Mouse (Mus musculus): ENCODE results near the gene Inava.

Gene Inava

DNA sequence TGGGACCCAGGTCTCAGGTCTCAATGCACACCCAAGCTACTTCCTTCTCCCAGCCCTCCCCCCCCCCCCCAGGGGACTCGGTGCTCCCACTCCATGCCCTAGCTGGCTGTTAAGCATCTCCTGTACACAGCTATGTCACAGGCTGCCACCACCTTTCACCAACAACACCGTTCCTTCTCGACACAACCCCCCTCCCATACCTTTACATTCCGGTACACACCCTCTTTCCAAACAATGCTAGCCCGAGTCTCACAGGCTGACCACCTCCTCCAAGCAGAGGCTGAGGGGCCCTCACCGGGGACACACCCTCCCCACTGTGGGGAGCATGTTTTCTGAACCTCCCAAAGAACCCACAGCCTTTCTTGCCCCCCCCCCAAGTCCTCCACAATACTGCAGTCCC is 2.5 kb downstream of the Inava start:
- DNase-seq (ENCODE audit: low read depth, low spot score), result peak; percentile 75

DNA sequence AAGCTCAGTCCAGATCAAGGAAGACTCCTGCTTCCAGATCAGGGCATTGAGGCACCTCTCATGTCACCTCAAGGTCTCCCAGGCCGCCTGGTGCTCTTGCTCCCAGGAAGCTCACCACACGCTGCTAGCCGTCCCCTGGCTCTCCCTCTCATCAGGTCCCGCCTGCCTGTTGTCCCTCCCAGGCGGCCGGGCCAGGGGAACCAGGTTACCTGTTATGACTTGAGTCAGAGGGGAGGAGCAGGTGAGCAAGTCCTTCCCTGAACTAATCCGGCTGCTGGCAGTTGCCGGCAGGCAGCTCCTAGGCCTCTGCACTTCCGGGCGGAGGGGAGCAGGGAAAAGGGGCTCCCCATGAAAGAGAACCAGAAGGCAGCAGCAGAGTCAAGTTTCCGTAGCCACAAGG is 3.9 kb downstream of the Inava start:
- no peak for DNase-seq (ENCODE audit: low read depth, low spot score)

DNA sequence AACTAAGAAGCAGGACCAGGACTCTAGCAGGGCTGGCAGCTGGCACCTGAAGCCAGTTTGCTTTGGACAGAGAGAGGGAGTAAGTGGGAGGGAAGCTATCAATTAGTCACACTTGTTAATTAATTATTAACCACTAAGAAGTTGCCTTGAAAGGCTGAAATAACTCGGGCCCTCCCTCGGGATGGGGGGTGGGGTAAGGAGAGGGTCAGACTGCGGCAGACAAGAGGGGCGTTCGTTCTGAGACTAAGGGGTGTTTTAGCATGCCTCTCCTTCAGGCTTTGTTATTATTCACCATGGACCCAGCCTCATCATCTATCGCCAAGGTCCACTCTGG is 5.1 kb downstream of the Inava start:
- DNase-seq (ENCODE audit: low read depth, low spot score), result no peak

DNA sequence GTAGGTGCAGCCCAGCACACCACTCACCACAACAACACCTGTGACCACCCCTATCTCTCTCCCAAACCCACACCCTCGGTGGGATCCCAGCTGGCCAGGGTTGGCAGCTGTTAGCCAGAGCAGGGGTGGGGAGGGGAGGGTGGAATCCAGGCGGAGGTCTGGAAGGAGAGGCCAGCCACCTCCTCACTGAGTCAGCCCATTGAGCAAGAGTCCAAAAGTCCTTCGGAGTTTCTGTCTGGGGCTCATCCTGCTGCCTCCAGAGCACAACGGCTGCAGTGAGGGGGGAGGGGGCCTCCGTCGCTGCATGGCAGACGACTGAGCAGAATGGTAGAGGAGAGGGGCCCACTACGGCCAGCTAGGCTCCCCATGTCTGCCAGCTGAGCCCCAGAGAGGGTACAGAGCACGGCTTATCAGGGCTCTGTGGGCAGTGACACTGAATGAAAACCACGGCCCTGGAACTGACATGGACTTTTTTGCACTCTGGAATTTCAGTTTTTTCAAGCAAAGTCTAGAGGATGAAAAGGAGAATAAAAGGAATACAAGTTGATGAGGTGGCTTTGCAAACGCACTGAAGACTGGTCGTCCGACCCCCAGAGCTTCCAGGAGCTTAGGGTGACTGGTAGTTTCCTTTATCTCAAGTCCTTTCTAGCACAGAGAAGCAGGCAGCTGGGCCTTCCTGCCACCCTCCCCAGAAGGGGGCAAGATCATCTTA is 5.6 kb downstream of the Inava start:
- DNase-seq (ENCODE audit: low read depth, low spot score), result no peak

DNA sequence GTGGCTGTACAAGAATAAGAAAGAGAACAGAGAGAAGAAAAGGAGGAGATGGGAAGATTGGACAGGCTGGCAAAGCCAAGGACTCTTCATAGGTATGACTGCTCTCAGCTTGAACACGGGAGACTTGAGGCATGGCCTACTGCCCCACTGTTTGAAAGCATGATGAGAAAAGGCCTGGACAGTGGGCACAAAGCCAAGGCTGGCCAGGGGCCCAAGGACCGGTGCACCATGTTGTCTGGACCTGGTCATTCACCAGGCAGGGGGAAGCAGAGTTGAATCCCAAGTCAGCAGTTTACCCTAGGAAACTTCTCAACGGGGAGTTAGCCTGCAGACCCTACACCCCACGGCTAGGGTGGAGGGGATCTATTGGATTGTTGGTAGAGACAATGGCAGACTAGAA is 6.2 kb downstream of the Inava start:
- no peak for DNase-seq (ENCODE audit: low read depth, low spot score)

DNA sequence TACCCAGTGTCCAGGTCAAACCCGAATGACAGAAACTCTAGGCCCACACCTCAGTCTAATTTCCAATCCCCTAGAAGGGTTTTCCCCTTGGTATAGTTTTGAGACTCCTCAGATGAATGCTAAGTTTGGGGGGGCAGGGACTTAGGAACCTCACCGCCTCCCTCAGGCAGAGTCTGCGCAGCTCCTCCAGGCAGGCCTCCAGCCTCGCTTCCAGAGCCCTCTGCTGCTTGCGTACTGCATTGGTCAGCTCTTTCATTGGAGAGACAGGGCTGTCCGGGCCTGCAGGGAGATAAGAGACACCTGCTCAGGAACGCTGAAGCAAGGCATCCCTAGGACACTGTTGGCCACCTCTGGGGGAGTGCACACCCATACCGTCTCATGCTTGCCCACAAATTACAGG is 7.4 kb downstream of the Inava start:
- no peak for DNase-seq (ENCODE audit: low read depth, low spot score)

DNA sequence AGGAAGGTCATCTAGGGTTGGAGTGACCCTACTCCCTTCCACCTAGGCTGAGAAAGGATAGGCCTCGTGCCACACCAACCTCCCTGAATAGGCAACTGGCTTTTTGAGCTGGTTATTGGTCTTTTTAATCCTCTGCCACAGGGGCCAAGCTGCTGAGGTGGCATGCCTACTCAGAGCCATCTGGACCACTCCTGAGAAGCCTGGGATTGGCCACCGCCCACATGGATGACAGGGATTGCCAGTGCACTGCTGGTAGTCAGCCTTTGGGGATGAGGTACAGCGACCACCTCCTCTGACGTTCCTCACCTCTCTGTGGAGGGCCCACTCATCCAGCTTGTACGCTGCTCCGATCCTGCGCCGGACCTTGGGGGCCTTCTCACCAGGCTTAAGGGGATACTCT is 8.2 kb downstream of the Inava start:
- no peak for DNase-seq (ENCODE audit: low read depth, low spot score)

DNA sequence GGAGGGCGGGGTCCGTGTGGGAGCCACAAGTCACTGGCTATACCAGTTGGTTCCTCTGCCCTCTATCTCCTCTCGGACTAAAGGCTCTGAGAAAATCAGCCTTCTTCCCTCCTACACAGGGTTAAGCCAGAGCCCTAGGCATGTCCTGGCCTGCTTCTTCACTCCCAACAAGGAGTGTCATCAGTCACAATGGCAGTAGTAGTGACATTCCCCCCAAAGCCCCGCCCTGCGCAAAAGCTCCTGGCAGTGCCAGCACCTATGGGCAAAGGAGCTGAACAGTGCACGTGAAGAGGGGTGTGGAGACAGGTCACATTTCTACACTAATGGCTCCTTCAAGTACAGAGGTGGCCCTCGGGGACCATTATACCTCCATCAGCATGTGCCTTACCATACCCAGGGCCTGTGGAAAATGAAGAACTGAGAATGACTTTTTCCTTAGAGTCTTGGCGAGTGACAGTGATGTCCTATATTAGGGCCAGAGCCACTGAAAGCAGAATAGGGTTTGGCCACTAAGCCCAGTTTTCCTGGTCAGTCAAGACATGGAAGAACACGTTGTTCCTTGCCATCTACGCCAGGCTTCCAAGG is 10.2 kb downstream of the Inava start:
- DNase-seq (ENCODE audit: low read depth, low spot score), result no peak

DNA sequence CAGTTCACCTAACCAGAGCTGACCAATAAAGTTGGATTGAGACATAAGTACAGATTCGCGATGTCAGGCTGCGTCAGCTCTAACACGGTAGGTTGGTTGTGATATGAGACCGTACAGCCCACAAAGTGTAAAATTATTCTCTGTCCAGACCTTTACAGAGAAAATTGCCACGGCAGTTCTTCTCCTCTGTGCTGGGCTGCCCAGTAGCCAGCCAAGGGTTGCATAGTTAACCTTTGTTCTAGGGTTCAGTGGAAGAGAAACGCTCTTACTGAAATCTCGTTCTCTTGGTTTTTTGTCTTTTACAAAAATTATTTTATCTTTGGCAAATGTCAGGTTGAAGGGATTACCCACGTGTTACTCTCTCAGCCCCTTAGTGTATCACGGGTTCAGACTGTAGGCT is 11.7 kb downstream of the Inava start:
- no peak for DNase-seq (ENCODE audit: low read depth, low spot score)

DNA sequence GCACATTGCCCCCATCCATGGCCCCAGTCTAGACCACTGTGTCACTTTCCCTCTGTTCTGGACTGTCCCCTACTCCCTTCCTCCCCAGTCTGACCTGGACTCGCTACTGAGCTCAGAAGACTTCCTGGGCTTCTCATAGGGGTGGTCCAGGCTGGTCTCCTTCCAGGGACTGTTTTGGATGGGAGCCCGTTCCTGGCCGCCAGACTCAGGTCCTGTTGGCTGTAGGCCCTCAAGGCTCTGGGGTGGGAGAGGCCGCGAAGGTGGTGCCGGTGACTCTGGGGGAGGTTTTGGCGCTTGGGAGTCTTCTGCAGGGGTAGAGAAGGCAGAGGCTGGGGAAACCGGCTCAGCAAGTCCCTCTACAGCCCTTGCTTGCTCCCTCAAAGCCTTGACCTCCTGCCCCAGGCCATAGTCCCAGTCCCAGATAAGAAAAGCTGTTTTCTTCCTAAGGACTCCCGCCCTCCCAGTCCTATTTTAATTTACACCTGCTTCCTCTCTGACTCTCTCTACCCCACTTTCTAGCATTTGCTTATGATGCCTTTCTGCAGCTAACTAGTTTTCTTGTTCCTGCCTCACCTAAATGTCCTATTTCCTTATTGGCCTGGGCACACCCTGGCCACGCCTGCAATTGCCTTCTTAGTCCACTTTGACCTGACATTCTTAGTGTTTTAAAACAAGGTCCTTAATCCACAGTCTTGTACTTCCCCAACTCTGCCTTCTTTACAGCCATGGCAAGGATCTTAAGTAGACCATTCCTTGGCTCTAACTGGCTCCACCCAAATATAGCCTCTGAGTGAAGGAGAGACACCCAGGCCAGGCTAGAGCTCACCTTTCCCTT is 13.8 kb downstream of the Inava start:
- no peak for DNase-seq (ENCODE audit: low read depth, low spot score)

DNA sequence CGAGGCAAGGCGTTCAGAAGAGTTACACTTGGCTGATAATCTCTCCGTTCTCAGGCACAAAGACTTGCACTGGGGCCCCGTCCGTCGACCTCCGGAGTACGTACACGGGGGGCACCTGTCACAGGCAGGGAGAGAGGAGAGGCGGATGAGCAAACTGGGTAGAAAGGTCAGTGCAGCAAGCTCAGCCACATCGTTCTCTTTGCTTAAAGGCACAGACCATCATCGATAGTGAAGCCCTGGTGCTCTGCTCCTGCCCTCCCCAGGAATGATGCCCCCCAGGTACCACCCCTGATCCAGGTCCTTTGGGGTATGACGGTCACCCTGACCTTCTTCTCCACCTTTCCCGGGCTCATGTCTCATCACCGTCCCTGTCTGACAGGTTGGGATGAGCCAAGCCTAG is 19.8 kb downstream of the Inava start:
- DNase-seq (ENCODE audit: low read depth, low spot score), result no peak

DNA sequence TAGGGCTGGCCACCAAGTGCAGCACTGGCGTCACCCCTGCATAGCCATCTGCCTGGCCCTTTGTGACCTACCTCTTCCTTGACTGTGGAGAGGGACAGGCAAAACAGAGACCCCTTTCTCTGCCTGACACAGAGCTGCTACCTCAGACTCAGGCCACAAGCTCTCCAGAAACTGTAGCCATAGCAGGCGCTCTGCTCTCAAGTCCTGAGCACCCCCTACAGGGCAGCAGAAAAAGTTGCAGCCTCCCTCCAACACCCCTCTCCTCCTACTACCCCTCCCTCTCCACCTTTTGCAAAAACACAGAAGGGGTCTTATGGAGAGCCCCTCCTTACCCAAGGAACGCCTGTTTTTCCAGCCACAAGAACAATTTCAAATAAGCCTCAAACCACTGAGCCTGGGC is 21.3 kb downstream of the Inava start, which contains the start of gene Mroh3:
Gene Mroh3, minus strand, starts transcription at position 26 of the 400 bp plus-strand sequence.
- peak; percentile 62 for DNase-seq (ENCODE audit: low read depth, low spot score)

DNA sequence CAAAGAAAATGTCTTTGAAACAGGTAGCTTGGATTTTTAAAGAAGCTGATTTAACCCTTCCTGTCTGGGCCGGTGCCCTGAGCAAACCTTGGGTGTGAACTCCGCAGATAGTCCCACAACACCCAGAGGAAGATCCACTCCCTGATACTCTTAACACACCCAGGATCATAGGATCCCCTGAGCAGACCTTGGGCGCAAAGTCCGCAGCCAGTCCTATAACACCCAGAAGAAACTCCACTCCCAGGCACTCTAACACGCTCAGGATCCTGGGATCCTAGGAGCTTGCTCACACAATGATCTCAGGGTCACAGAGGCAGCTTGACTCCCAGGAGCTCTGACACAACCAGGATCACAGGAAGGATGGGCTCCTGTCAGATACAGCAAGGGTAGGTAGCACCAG is 44.0 kb downstream of the Inava start:
- DNase-seq (ENCODE audit: low read depth, low spot score), result no peak

DNA sequence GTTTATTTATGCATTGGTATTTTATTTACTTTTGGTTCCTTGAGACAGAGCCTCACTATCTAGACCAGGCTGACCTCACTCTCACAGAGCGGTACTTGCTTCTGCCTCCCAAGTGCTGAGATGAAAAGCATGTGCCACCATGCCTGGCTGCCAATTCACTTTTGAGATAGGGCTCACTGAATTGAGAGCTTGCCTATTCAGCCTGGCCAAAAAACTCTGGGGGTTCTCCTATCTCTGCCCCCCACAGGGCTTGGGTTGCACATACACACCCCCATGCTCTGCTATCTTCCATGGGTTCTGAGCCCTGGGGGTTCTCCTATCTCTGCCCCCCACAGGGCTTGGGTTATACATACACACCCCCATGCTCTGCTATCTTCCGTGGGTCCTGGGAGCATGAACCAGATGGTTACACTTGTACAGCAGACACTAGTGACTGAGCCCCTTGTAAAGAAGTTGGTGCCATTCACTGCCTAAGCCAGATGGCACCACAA is 54.5 kb downstream of the Inava start:
- DNase-seq (ENCODE audit: low read depth, low spot score), result no peak

DNA sequence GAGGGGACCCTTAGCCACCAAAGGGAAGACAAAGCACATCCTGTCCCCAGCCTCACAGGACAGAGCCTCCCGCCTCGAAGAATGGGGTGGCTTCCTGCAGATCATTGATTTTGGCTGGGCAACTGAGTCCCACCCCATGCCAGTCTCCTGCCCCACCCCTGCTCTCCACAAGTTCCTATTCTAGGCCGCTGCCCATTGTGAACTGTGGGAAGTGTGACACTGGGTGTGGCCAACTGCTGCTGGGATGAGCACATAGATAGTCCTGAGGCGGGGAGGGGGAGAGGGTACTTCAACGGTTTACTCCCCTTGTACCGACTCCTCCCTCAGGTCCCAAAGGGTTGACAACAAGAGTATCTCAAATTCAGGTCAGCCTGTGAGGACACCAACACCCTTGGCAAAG is 55.3 kb downstream of the Inava start:
- DNase-seq (ENCODE audit: low read depth, low spot score), result no peak

DNA sequence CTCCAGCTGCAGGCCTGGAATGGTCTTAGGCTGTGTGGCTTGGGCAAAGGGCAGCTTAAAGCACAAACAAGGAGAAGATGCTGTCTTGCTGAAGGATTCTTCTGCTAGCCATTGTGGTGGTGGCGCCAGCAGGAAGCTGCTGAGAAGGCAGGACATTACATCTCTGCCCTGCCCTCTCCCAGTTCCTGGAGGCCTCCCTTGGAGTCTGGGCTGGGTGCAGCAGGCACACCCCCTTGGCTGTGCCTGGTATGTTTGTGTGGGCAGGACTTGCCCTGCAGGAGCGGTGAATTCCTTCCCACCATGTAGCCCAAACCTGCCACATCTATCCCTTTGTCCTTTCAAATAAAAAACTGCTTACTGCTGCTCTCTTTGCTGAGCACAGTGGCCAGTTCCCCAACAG is 57.0 kb downstream of the Inava start:
- DNase-seq (ENCODE audit: low read depth, low spot score), result no peak

DNA sequence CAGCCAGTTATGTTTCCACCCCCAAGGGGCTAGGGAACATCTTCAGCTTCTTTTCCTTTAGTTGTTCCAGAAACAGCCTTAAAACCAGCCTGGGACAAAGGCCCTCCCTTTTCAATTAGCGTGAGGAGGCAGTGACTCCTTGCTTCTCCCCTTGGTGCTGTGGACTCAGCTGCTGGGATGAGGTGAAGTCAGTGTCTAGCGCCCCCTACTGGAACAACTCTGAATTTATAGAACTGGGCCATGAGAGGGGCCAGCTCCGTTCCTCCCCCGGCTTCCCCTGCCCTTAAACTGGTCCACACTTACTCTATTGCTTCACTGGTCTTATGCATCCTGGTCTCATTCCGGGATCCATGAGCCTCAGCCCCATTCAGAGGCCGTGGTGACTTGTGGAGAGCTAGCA is 58.9 kb downstream of the Inava start:
- peak; percentile 73 for DNase-seq (ENCODE audit: low read depth, low spot score)

DNA sequence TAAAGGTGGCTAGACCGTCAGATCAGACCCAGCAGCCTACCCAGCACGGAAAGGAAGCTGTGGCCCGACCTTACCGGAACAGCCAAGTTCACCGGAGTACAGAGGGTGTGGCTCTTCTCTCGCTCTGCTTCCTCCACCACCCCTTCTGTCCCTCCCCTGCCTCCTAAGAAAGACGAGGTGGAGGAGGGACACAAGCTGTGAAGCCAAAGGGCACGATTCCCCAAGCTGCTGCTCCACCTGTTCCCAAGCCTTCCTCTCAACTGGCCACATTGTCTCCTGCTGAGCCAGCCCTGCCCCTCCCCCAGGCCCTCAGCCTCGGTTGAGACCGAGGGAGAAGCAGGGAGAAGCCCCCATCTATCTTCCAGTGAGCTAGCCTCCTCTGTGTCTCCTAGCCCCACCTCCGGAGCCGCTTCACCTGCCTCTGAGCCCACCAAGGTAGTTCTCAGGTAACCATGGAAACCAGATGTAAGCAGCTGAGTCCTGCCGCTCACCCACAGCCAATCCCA is 59.9 kb downstream of the Inava start:
- DNase-seq (ENCODE audit: low read depth, low spot score), result peak; percentile 82

DNA sequence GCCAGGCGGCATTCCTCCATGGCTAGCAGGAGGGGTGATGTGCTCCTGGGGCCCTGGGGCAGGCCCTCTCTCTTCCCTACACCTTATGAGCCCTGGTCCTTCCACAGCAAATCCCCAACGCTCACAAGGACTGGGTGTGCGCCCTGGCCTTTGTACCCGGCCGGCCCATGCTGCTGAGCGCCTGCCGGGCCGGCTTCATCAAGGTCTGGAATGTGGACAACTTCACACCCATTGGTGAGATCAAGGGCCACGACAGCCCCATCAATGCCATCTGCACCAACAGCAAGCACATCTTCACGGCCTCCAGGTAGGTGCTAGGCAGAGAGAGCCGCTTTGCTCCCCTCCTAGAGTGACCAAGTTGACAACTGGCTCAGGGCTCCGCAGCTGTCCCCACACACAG is 61.4 kb downstream of the Inava start:
- DNase-seq (ENCODE audit: low read depth, low spot score), result no peak

DNA sequence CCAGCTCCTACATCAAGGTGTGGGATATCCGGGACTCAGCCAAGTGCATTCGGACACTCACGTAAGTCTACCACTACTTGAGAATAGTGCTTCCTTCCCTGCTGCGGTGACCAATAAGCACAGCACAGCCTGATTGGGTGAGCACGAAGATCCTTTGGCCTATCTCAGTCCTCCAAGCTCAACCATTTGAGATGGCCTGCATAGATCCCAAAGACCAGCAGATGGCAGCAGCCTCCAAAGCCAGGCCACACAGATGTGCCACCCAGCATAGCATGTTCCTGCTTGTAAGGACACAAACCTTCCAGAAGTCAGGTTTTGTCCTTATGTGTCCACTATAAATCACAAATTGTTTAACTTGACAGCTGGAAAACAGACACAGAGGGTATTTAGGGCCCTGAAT is 64.0 kb downstream of the Inava start:
- DNase-seq (ENCODE audit: low read depth, low spot score), result peak; percentile 74

DNA sequence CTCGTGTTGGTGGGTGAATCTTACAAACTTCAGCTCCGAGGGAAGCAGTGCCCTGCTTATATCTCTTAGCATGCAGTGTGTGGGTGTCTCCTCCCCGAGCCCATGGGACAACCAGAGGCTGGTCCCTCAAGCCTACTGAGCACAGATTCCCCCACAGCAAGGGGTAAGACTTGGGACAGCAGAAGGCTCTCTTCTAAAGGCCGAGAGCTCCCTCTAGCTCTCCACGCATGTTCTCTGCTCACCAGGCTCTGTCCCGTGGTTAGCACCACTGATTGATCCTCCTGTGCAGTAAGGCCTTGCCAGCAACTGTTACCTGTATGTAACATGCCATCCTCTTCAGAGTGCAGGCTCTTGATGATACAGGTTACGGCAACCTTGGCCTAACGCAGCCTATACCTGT is 66.4 kb downstream of the Inava start:
- DNase-seq (ENCODE audit: low read depth, low spot score), result no peak

DNA sequence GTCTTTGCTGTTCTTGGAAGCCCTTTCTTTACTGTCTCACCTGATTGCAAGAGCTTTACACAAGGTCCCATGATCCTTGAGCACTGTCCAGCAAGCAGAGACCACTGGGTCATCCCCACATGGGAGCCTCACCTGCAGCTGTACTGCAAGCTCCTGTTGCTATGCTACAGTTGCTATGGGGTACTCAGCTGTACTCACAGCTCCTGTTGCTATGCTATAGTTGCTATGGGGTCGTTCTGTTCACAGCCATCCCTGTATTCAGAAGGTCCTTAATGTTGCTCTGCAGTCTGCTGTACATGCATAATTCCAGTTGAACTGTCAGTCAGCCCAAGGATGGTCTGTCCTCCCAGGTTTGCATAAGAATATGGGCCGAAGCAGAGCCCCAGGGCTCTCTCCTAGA is 68.6 kb downstream of the Inava start:
- peak; percentile 58 for DNase-seq (ENCODE audit: low read depth, low spot score)
